Mouse (Mus musculus) lung, embryonic 14.5 days (tissue): ENCODE data around the gene Luc7l3. TPM values are rescaled to one million over a fixed set of nuclear protein-coding genes. Genes with fewer than 3 reads are reported as not detected.

Experiments
- ATAC-seq: fragments of 200-750 bp; cut with Nextera tagmentation; 2 replicates; pipeline ENCODE4 v1.8.0; 2017; ENCODE audit warnings: mild to moderate bottlenecking, moderate TSS enrichment, moderate library complexity; ENCODE audit not compliant: insufficient read depth
- DNase-seq: peaks from one replicate; pipeline ENCODE4 v3.0.0-alpha.2; 2015
- H3K27ac ChIP-seq: fragments of 300-500 bp; sonication (generic); 2 replicates; pipeline ENCODE4 v1.5.1; 2014; ENCODE audit warnings: low read depth, mild to moderate bottlenecking, moderate library complexity
- H3K27me3 ChIP-seq: fragments of 300-500 bp; sonication (generic); 2 replicates; pipeline ENCODE4 v1.6.1; 2014; ENCODE audit warnings: low read length, control low read depth; ENCODE audit not compliant: insufficient read depth
- H3K36me3 ChIP-seq: fragments of 300-500 bp; sonication (generic); 2 replicates; pipeline ENCODE4 v1.6.1; 2014; ENCODE audit warnings: control low read depth; ENCODE audit not compliant: insufficient read depth
- H3K4me1 ChIP-seq: fragments of 300-500 bp; sonication (generic); 2 replicates; pipeline ENCODE4 v1.6.1; 2014; ENCODE audit warnings: antibody characterized with exemption, control low read depth; ENCODE audit not compliant: insufficient read depth
- H3K4me2 ChIP-seq: fragments of 300-500 bp; sonication (generic); 2 replicates; pipeline ENCODE4 v1.6.1; 2014; ENCODE audit warnings: mild to moderate bottlenecking
- H3K4me3 ChIP-seq: fragments of 300-500 bp; sonication (generic); 2 replicates; pipeline ENCODE4 v1.5.1; 2014; ENCODE audit warnings: low read depth, low read length
- H3K9ac ChIP-seq: fragments of 300-500 bp; sonication (generic); 2 replicates; pipeline ENCODE4 v1.6.1; 2014
- H3K9me3 ChIP-seq: fragments of 300-500 bp; sonication (generic); 2 replicates; pipeline ENCODE4 v1.6.1; 2016; ENCODE audit warnings: low read depth, low read length, control low read depth
- CTCF ChIP-seq: IDR thresholded peaks from 2 replicates; pipeline ENCODE4 v1.5.1; 2016; ENCODE audit warnings: antibody characterized with exemption, low read depth
- WGBS: fragments of 180-500 bp; shearing (Covaris S2); extraction: QIAGEN DNeasy Blood & Tissue Kit; methylation state at CpG from one replicate; pipeline ENCODE4 v1.1.7; 2014; 5-methylcytosine and 5-hydroxymethylcytosine counted together
- polyA plus RNA-seq: library from polyadenylated mRNA; unstranded; fragments of >200 nt; fragmentation: Nextera tagmentation; extraction: Ambion mirVana; gene quantifications from 2 replicates; pipeline ENCODE4 v1.2.1, GENCODE M21; 2014

The Luc7l3 gene
- polyA plus RNA-seq, 1 experiment from 2014 or later: 93.2 TPM

- Histone ChIP-seq H3K9ac (no peak within 1 kb of the TSS), H3K27ac (no peak within 1 kb of the TSS), H3K9me3 (no peaks in the 10 kb centered on the region), H3K36me3 (peaks cover 28% of the 10 kb centered on the region), H3K4me2 (no peak within 1 kb of the TSS), H3K27me3 (no peaks in the 10 kb centered on the region), H3K4me3 (no peak within 1 kb of the TSS), H3K4me1 (no peaks in the 10 kb centered on the region)
- DNase-seq (no peak), ATAC-seq (no peak)
- no peak for TF ChIP-seq CTCF
- WGBS: 75% methylated on average over 11 of the region's 11 CpGs
These were observed 40.3 kb downstream of the Luc7l3 start, which contains the start of gene Gm21885 for GRCm38 (mm10) chr11:94281199-94282181. TSS of gene Gm21885 (plus strand) at chr11:94281873.

DNA sequence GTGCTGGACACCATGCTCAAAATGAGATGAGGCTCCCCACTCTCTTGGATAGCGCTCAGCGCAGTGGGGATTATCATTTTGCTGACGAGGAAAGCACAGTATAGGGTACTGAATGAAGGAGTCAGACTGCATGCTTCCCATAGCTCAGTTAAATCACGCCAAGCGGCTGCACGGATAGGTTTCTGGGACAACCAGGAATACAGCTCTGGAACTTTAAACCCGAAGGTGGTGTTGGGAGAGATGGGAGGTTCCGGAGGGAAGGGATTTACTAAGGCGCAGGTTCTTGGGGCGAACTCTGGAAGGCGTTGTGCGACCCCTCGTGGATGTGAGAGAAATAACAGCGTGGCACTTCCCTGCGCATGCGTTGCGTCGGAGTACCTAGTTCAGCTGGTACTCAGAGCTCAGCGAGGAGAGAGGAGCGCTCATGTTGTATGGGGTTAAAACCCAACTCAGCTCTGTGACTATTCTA, 44.9 kb downstream of the Luc7l3 start:
- no peaks in the 10 kb centered on the region for H3K4me1 ChIP-seq
- peak overlapping the region; percentile 32 for H3K4me3 ChIP-seq
- H3K27me3 ChIP-seq: no peaks in the 10 kb centered on the region
- H3K9me3 ChIP-seq: no peaks in the 10 kb centered on the region
- H3K27ac ChIP-seq: no peak overlapping the region
- peak overlapping the region; percentile 74 for H3K4me2 ChIP-seq
- WGBS: 7% methylated on average over 20 of the region's 20 CpGs
- ATAC-seq: peak; percentile 77
- H3K36me3 ChIP-seq: no peaks in the 10 kb centered on the region
- DNase-seq: peak; percentile 96
- H3K9ac ChIP-seq: peak overlapping the region; percentile 43
- TF ChIP-seq CTCF: peak; percentile 96

DNA sequence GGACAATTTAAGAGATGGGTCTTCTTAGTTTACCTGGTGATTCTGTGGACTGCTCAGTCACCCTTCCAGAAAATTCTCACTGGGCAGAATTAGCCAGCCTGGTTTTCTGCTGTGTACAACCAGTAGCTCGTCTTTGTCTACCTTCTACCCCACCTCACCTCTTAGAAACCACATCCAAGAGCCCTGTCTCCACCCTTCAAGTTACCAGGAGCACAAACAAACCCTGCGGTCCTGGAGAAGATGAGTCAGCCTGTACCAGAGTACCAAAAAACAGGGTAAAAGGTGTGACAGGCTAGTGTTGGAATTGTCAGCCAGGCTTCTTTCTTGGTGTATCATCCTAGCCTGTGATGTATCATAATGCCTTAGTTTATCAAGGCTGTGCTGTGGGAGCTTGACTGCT, 46.1 kb downstream of the Luc7l3 start:
- Histone ChIP-seq H3K4me2 (no peak overlapping the region), H3K9ac (no peak overlapping the region), H3K4me1 (no peaks in the 10 kb centered on the region), H3K27me3 (no peaks in the 10 kb centered on the region), H3K27ac (no peak overlapping the region), H3K9me3 (no peaks in the 10 kb centered on the region), H3K36me3 (no peaks in the 10 kb centered on the region), H3K4me3 (no peak overlapping the region)
- no peak for TF ChIP-seq CTCF
- DNase-seq (no peak), ATAC-seq (no peak)
- WGBS: 76% methylated on average over 2 of the region's 2 CpGs

DNA sequence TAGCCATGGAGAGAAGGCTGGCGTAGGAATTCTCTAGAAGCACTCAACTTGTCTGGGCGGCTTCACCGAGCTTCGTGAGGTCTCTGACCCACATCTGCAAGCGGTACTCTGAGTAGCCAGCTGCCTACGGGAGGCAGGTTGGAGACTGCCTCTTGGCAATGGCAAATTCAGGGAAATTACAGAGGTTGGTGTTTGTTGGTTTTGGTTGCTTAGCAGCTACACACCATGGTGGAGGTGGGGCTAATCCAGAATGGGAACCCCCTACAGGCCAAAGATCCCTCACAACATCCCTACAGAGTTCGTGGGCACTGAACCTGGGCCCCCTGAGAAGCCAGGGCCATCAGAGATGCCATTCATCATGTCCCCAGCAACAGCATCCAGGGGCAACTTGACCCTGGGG, 46.6 kb downstream of the Luc7l3 start:
- Histone ChIP-seq H3K9me3 (no peaks in the 10 kb centered on the region), H3K4me2 (no peak overlapping the region), H3K4me1 (no peaks in the 10 kb centered on the region), H3K9ac (no peak overlapping the region), H3K27me3 (no peaks in the 10 kb centered on the region), H3K36me3 (no peaks in the 10 kb centered on the region), H3K4me3 (no peak overlapping the region), H3K27ac (no peak overlapping the region)
- DNase-seq (no peak), ATAC-seq (no peak)
- no peak for TF ChIP-seq CTCF
- 79% methylated on average over 7 of the region's 7 CpGs for whole genome bisulfite sequencing

DNA sequence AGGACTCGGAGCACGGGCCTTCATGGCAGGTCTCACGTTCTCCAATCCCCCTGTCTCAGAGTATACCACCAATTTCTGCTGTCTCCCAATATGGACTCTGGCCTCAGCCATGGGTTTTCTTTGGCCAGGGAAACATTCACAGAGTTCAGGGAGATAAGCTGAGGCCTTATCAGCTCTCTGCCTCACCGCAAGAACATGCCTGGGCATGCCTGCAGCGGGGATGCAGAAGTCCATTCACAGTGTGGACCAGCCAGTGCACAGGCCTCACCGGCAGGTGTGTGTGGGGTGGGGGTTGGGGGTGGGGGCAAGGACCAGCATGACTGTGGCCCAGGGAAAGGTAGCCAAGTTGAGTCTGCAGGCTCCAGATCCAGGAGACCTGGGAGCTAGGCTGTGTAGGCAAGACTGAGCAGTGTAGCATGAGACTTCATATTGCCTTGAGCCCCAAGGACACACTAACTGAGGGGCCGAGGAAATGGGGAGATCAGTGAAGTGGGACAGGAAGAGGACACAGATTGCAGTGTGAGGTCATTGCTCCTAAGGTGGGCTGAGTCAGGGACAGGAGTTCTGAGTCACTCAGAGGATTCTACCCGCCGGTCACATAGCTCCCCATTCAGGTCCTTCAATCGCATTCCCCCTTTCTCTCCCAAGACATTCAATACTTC, 47.5 kb downstream of the Luc7l3 start:
- TF ChIP-seq CTCF: no peak
- DNase-seq (no peak), ATAC-seq (no peak)
- no peak overlapping the region for H3K4me3 ChIP-seq
- H3K36me3 ChIP-seq: no peaks in the 10 kb centered on the region
- H3K9me3 ChIP-seq: no peaks in the 10 kb centered on the region
- WGBS: 80% methylated on average over 10 of the region's 10 CpGs
- H3K9ac ChIP-seq: no peak overlapping the region
- no peaks in the 10 kb centered on the region for H3K4me1 ChIP-seq
- no peaks in the 10 kb centered on the region for H3K27me3 ChIP-seq
- H3K27ac ChIP-seq: no peak overlapping the region
- H3K4me2 ChIP-seq: no peak overlapping the region

- Histone ChIP-seq H3K27me3 (no peaks in the 10 kb centered on the region), H3K9ac (no peak overlapping the region), H3K4me2 (no peak overlapping the region), H3K36me3 (no peaks in the 10 kb centered on the region), H3K4me3 (no peak overlapping the region), H3K27ac (no peak overlapping the region), H3K9me3 (no peaks in the 10 kb centered on the region), H3K4me1 (no peaks in the 10 kb centered on the region)
- 80% methylated on average over 21 of the region's 21 CpGs for WGBS
- DNase-seq: no peak
- TF ChIP-seq CTCF: no peak
- ATAC-seq: no peak
These were observed 48.5 kb downstream of the Luc7l3 start for GRCm38 (mm10) chr11:94272960-94273927.
